Mouse (Mus musculus): Measurements from ENCODE around the gene Syn3.

Gene Syn3

DNA sequence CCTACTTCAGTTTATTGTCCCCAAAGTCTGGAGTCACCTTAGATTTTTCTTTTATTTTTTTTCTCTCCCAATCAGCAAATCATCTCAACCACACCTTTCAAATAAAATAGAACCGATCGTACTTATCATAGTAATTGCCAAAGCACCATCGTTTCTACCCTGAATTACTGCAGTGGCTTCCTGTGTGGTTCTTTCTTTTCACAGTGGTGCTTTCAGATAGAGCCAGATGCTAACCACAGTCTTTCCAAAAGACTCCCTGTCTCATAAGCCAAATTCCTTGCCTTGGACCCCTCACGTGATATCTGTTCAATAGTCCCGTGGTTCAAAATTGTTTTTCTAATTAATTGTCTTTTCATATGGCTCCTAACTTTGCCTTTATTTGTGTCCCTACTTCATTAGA lies 221.4 kb downstream of the Syn3 start:
- no peak for DNase-seq (ENCODE audit: low read depth)

DNA sequence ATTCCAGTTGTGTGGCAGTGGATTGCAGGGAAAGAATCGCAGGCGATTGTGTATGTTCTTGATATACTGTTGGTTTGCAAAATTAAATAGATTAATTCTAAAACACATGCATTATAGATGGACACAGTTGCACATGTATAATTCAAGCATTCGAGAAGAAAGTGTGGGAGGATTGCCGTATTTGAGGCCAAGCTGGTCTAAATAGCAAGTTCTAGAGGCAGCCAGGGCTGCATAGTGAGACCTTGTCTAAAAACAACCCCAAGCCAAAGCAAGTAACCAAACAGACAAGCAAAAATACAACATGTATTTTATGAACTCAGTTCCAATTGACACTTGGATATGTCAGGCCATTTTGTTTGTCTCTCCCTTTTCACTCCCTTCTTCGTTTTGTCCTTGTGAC lies 223.1 kb downstream of the Syn3 start:
- no peak for DNase-seq (ENCODE audit: low read depth)

DNA sequence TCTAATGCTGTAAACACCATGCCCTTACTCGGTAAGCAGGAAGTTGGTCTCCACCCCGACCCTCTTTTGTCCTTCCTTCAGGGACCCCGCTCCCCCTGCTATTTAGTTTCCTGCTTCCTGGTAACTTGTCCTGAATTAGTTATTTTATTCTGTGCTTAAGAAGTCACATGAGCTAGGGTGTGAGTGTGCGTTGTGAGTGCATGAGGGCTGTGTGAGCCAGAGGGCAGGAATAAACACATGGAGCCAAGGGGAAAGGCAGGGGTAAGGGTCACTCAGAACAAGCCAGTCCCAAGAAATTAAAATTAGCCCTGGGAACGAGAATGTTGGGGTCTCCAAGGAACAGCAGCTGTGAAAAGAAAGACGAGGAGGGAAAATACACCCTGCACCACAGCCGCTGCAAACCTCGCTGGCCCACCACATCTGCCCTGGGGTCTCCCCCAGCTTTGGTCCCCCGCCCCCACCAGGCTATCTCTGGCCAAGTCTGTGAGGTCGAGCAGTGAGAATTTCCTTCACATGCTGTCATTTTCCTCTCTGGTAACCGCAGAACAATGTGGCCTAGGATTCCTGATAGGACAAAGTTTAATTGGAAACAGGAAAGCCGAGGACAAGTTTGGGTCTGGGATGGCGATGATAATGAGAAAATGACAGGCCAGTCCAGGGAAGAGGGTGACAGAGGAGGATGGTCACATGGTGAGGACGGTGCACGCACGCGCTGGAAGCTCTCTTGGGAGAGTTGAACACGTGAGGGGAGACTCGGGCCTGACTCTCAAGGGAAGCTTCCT lies 225.1 kb downstream of the Syn3 start:
- no peak for DNase-seq (ENCODE audit: low read depth)

DNA sequence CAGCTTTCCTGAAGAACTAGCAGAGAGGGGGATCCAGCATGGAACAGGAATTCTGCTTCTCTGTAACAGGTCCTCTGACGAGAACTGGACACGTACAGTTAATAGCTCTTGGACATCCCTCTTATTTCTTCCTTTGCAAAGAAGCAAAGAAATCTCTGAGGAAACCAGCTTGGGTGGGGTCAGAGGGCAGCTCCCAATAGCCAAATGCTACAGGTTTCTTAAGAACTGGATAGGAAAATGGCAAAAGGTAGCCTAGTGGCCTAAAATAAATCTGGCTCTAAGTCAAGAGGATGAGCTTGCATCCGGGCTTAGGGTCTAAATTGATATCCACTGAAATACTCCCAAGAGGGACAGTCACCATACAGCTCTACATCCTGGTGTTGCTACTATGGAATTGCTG lies 225.9 kb downstream of the Syn3 start:
- DNase-seq (ENCODE audit: low read depth) = no peak

DNA sequence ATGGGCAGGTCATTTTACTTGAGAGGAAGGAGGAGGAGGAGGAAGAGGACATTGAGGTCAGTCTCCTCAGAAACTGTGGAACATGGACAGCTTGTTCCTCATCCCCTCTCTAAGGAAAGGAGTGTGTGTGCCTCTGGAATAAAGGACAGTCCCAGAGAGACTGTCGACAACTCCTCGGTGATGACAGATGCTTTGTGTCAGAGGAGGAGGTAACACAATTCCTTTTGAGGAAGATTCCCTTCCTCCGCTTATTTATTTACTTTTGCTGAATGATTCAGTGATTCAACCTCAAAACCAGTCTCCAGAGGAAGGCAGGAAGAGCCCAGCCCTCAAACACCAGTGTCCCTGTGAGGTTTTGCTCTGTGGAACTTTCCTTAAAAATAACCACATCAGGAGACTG lies 228.4 kb downstream of the Syn3 start:
- no peak for DNase-seq (ENCODE audit: low read depth)

DNA sequence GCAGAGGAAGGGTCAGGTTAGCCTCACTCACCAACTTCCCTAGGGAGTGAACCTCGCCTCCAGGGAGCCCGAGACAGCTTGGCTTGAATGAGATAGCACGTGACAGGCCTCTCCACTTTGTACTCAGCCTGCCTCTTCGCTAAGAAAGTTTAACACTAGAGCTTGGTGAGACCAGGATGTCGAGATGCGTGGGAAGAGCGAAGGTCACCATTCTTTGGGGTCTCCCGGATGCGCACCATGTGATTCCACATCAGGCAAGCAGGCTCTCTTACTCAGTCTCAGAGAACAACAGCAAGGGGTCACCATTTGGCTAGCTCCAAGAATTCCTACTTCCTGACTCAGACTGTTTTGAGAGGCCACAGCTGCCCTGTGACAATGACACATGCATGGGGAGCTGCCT lies 234.1 kb downstream of the Syn3 start:
- no peak for DNase-seq (ENCODE audit: low read depth)

DNA sequence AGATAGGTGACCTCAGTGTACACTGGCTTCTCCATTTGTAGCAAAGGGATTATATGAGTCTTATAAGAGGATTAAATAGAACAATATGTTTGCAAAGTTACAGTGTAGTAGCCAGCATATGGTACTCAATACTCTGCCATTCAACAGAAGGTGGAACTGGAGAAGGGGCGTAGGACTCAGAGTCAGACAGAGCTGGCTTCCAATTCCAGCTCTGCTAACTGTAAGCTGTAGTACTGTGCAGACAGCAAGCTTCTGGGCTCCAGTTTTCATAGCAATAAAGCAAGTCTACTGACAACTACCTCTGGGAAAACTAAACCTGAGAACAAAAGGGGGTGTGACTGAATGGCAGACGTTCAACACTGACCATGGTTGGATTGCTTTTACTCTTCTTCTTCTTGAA lies 237.0 kb downstream of the Syn3 start:
- no peak for DNase-seq (ENCODE audit: low read depth)

DNA sequence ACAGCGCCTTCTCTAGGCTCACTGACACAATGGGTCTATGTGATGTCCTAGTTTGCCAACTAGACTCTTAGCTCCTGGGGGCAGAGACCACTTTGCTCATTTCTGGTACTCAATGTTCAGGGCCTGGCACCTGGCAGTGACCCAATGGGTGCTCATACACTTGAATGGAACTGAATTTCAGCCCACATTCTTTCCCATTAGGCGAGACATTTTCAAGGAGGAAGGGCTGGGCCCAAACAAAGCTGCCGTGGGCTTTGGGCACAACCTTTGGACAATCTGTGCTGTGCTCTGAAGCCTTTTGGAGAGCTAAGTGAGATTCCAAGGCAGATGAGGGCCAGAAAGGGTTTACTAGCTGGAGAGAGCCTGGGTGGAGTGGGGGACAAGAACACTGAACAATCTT lies 239.7 kb downstream of the Syn3 start:
- no peak for DNase-seq (ENCODE audit: low read depth)

DNA sequence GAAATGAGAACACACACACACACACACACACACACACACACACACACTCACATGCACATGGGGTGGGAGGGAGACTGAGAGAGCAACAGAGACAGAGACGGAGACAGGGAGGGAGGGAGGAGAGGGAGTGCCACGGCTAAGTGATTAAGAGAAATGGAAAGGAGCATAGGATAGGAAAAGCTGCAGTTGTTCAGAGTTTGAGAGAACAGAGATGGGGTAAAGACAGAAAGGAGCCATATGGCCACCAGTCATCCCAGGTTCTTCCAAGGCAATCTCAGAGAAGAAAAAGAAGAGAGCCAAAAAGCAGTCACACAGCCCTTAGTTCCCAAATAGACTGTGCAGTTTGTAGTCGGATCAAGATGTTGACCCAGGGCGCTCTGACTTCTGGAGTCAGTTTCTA lies 240.7 kb downstream of the Syn3 start:
- no peak for DNase-seq (ENCODE audit: low read depth)

DNA sequence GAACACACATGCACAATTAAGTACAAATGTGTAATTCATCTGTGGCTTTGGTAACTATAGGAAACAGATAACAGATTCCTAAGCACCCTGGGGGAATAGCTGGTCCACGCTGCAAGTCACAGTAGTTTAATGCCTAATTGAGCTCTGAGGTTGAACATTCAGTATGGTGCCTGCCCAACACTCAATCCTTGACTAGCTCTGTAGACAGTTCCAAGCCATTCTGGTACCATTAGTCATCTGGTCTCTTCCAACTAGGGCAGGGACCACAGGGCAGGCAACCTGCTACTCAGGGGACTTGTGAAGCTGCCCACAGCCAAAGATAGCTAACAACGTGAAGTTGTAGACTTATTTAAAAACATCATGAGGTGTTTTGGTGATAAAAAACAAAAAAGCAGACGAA lies 241.7 kb downstream of the Syn3 start:
- no peak for DNase-seq (ENCODE audit: low read depth)

DNA sequence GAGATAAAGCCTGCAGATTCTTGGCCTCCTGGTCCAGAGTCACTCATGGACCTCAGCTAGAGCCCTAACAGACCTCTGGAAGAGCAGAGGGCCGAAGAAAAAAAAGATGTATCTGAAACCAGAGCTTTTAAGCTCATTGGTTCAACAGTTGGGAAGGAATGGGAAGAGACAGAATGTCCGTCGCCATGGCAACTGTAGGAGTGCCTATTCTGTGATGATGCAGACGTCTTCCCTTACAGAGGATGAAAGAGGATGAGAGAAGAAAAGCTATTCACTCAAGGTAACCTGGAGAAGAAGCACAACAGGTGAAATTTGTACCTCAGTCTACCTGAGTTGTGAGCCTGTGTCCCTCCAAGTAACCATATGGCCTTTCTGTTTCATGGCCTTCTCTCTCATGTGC lies 242.5 kb downstream of the Syn3 start:
- no peak for DNase-seq (ENCODE audit: low read depth)

DNA sequence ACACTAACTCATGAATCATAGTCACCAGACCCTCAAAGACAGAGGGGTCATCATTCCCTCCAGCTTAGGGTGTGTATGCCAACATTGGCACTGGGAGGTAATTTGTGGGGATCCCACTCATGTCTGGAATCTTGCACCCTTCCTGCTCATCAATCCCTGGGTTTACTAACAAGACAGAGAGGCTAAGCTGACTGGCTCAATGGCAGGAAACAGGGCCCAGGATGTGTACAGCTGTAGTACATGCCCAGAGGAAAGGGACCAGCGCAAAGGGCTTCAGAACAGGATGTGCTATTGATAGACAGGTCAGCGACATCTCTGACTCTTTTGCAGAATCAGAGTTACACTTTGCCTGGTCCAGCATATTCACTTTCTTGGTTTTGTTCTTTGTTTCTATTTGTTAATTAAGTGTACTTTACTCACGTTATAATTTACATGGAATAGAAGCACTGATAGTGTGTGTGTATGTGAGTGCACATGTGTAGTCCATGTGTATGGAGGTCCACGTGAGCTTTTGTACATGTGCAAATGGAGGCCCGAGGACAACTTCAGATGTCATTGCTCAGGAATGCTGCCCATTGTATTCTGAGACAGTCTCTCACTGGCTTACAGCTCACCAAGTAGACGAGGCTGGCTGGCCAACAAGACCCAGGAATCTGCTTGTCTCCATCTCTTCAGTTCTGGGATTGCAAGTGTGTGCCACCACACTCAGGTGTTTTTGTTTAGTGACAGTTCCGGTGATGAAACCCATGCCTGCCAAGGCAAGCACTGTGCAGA lies 248.4 kb downstream of the Syn3 start:
- no peak for DNase-seq (ENCODE audit: low read depth)

DNA sequence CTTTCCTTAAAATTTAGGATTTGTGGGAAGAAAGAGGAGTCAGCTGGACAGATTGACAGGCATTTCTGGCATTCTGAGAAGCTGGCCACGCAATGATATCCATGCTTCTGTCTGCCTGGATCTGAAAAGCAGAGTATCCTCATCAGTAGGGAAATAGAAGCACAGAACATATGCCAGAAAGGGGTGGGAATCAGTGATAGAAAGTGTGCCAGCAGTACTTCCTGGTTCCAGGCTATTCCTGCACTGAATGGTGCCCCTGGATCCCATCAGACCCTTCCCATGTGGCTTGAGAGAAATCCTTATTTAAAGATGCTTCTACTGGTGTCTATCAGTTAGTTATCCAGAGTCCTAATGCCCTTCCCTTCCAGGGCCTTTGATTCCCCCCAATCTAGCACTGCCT lies 249.4 kb downstream of the Syn3 start:
- no peak for DNase-seq (ENCODE audit: low read depth)

DNA sequence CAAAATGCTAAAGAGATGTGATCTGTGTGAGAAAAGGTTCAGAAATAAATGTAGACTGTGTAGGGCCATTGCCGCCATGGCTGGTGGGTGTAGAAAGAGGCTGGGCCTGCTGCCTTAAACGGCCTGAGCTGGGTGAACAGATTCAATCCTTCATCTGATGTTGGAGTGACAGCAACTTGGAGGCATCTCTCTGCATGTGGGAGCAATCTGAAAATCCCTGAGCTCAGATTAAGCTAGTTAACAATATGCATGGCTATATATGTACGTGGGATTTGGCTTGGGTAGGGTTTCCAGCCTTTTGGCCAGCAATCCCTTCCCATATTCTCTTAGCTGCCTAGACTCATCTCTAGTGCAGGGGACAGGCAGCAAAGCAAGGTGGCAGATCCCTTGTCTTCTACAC lies 249.9 kb downstream of the Syn3 start:
- no peak for DNase-seq (ENCODE audit: low read depth)

DNA sequence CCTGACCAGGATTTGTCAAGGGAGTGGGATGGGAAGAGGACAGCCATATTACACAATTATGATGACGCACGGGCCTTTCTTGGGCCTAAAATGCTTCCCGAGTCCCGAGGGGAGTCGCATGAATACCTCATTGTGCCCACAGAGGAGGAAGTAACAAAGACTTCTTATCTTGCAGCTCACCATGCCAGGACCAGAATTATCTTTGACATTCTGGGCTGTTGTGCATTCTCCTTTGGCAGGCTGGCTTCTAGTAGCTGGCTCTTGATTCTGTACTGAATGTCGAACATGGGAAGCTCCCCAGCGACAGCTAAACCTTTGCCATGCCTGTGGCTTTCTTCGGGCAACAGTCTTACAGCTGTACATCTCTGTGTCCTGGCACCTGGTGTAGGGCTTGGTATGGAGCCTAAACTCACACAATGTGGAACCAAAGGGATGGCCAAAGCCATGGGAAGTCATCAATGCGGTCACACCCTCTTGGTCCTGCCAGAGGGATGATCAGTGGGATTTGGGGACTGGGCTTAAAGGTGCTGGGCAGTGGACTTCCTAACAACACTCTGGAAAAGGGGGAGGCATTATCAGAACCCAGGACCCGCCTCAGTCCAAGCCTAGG lies 250.5 kb downstream of the Syn3 start:
- DNase-seq (ENCODE audit: low read depth) = no peak

DNA sequence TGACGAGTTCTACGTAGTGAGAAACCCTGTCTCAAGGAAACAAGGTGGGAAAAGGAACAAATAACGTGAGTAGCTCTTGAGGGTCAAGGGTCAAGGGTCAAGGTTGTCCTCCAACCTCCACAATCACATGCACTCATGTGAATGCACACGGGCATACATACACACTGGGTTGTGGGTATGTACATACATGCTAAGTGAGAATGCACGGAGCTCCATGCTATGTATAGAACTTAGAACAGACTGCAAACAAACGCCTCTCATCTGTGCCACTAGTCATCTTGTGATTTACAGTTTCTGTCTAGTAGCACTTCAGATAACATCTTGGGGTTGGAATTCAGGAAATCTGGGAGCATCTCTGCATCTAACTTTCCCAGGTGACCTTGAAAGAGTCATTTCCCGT lies 253.3 kb downstream of the Syn3 start:
- no peak for DNase-seq (ENCODE audit: low read depth)

DNA sequence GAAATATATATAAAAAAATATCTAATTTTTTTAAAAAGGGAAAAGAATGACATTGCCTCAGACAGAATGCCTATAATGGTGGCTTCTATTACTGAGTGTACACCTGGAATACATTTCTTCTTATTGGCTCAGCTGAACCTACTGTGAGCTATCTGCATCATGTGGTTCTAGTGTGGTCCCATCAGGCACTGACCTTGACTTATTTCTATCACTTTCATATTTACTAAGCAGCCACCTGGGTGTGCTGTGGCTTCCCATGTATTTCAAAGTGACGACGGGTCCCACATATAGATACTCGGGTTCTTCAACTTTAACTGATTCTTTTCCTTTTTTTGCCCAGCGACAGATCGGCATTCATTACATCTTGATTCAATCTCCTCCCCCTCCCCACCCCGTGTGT lies 255.2 kb downstream of the Syn3 start:
- no peak for DNase-seq (ENCODE audit: low read depth)

DNA sequence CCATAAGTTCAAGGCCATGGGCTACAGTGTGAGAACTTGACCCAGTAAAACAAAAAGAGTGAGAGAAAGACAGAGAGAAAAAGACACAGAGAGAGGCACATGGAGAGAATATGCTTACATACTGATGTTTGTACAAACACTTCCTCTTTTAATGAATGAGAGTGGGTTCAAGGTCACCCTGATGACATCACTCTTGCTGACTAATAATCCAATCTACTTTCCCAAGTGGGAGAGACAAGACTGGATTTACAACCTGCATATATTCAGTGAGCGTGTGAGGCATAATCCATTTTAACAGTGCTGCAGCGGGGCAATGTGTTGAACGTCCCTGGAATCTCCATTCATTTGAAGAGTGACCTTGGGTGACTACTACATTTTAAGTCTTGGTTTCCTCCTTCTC lies 256.0 kb downstream of the Syn3 start:
- no peak for DNase-seq (ENCODE audit: low read depth)

DNA sequence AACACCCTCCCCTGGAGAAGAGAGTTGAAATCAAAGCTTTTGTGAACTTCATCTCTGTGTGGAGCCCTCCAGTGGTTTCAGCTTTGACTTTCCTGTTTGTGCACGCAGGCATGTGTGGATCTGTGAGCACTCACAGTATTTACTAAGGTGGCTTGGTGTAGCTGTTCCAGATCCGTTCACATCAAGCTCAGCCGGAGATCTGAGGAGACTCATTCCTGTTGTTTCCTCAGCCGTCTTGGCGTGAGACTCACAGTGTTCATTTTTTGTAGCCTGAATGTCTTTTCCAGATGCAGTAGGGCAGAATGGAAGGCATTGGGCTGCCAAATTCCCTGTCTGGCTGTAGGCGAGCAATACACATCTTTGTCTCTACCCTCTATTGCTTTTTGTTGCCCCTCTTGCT lies 268.7 kb downstream of the Syn3 start:
- no peak for DNase-seq (ENCODE audit: low read depth)

DNA sequence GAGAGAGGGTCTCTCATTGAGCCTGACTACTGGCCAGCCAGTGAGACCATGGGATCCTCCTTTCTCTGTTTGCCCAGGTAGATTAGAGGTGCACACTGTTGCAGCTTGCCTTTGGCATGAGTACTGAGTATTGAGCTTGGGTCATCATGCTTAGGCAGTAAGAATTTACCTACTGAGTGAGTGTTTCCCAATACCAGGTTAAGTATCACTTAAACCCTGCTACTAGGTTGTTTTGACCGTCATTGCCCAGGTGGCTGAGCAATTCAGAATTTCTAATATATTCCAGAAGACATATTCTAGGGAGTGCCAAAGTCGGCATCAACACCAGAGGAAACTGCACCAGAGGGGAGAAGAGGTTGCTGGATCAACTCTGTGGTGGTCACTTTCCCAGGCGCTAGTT lies 273.2 kb downstream of the Syn3 start:
- no peak for DNase-seq (ENCODE audit: low read depth)

DNA sequence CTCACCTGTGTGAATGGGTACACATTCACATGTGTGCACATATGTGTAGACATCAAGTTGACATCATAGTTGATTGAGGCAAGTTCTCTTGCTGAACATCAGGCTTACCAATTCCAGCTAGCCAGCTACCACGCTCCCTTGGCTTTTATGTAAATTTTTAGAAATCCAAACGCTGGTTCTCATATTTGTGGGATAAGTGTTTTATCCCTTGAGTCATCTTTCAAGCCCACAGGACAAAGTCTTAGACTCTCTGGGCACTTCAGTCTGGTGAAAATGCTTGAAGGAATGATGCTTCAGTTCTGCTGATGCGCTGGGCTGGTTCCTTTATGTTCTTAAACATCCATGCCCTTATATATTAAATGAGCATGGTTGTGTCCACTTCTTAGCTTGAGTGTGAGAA lies 279.7 kb downstream of the Syn3 start:
- DNase-seq (ENCODE audit: low read depth) = no peak

DNA sequence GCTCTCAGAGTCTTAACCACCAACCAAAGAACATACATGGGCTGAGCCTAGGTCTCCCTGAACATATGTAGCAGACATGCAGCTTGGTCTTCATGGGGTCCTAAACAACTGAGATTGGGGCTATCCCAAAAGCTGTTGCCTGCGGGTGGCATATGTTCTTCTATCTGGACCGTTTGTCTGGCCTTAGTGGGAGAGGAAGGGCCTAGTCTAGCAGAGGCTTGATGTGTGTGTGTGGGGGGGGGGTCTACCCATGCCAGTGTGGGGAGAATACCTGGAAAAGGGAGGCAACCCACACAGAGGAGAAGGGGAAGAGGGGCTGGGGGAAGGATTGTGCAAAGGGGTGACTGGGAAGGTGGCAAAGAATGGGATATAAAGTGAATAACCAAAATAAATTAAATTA lies 281.9 kb downstream of the Syn3 start:
- DNase-seq (ENCODE audit: low read depth) = no peak

DNA sequence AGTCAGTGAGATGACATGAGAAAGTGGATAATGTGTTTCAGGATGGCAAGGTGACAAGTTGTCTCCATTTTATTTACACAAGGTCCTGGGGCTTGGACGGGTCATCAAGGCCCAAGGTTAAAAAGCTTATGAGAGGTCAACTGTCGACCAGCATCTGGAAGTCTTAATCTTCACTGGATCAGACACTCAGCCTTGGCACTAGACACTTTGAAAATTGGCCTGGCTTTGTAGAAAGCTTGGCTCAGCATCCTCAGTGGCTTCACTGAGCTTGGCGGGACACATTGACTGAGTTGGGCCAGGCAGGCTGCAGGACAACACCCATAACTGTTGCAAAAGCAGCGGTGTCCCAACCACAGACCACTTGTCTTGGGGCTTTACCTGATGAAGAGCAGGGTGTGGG lies 286.6 kb downstream of the Syn3 start:
- no peak for DNase-seq (ENCODE audit: low read depth)

All from induced T-regulatory cell, adult 2 months (primary cell).